Mouse (Mus musculus): ENCODE measurements around the gene Prodh2.

Prodh2 gene

GRCm38 (mm10) chr7:30549880-30550279, 56.5 kb downstream of the Prodh2 start:
- no peak for DNase-seq (ENCODE audit: low spot score)

DNA sequence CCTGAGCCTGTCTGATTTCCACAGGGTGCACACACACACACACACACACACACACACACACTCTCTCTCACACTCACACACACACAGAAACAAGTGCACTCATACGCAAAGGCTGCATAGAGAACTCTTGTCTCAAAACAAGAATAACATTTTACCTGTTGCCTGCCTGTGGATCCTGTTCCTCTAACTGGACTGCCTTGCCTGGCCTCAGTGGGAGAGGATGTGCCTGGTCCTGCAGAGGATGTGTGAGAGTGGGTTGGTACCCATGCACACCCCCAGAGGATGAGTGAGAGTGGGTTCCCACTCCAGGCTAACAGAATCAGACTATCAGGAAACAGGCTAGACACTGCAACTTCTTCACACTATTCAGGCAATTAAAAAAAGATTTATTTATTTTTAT, 57.2 kb downstream of the Prodh2 start:
- DNase-seq (ENCODE audit: low spot score) = no peak

DNA sequence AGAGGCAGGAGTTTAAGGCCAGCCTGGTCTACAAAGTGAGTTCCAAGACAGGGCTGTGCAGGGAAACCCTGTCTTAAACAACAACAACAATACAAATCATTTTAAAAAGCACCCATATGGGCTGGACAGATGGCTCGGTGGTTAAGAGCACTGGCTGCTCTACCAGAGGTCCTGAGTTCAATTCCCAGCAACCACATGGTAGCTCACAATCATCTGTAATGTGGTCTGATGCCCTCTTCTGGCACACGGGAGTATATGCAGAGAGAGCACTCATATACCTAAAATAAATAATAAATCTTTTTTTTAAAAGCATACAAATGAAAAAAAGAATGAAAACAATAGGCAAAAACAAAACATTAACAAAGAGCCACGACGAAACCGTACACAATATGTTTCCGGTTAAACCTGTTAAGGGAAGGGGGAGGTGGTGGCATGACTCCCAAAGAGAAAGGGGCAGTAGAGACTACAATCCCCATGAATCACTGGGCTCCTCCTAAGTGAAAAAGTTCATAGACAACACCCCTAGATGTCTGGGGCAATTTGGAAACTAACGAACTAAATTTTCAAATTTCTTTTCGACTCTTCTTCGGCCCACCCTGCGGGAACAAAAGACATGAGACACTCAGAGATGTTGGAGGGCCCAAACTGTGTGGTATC, 58.2 kb downstream of the Prodh2 start:
- DNase-seq (ENCODE audit: low spot score) = no peak

GRCm38 (mm10) chr7:30552102-30553020, 58.9 kb downstream of the Prodh2 start, which contains the start of the genes Hspb6 and Proser3:
Gene Hspb6 (plus strand): TSS chr7:30552178.
Gene Proser3 (minus strand): TSS chr7:30552299.
- peak; percentile 89 for DNase-seq (ENCODE audit: low spot score)

- DNase-seq (ENCODE audit: low spot score) = no peak
Observed at GRCm38 (mm10) chr7:30553021-30553589, 59.7 kb downstream of the Prodh2 start.

GRCm38 (mm10) chr7:30553810-30554584, 60.6 kb downstream of the Prodh2 start:
- no peak for DNase-seq (ENCODE audit: low spot score)

- DNase-seq (ENCODE audit: low spot score) = no peak
Observed at GRCm38 (mm10) chr7:30556894-30557536, 63.6 kb downstream of the Prodh2 start.

DNA sequence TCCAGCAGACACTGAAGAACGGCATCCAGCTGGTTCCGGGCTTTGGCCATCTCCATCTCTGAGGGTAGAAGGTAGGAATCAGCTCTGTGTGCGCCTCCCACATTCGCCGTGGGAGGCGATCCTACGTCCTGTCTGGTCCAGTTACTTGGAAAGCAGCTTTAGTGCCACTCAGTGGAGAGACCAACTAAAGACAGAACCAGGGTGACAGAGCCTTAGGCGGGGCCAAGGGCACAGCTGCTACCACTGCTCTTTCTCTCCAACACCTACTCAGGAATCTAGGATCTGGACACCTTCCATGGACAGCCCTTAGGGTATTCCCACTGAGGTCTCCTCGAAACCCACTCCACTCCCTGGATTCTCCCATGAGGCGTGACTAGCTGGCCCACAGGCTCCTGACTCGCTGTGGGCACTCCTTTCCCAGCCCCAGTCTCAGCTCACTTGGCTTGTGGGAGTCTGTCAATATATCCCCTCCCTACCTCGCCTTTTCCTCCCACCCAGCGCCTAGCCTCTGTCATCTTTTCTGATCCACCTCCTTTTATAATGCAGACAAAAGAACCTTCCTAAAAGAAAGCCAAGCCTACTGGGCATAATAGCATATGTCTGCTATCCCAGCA, 64.6 kb downstream of the Prodh2 start:
- no peak for DNase-seq (ENCODE audit: low spot score)

DNA sequence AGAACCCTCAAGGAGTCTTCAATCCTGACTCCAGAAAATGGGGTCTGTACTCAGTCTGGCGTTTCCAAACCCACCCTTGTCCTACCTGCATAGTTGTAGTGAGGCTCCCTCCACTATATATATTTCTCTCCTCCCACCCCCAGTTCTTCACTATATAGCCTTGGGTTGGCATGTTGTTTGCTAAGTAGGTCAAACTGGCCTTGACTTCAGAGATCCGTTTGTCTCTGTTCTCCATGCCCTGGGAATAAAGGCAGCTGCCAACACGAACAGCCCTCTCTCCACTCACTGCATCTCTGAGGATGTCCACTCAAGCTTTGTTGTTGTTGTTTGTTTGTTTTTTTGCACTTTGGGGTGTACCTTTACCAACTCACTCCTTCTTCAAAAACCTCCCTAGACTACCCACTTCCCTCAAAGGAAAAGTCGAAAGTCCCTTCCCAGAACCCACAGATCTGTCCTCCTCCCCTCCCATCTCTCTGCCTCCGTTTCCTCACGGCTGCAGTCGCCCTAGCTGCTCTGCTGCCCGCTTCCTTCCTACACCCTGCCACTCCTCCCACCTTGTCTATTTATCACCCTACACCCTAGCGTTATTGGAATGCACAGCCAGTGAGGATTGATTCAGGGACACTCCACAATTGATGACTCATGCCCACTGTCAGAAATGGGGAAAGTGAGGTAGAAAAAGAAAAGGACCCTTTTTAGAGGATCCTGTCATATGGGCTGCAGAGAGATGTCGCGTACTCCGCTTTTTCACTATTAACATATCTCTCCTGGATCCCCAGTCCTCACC, 65.4 kb downstream of the Prodh2 start:
- DNase-seq (ENCODE audit: low spot score) = no peak

DNA sequence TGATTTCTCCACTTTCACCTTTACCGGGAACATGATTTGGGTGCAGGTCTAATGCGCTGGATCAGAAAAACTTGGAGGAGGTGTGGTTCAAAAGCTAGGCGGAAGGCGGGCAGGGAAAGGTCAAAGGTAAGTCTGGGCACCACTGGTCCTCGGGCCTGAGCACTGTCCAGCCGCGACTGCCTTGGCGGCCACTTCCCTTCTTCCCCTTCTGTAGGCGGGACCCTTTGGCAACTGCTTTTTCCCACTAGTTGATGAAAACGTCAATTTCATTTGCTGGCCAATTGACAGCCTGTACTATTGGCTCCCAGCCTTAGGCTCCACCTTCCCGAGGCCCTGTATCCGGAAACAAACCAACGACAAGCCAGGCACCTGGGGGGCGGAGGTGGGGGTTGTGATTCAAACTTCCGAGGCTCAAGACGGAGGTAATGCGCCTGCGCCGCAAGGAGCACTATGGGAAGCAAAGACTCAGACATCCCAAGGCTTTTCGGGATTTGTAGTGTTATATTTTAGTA, 66.1 kb downstream of the Prodh2 start, which contains the start of gene Lin37:
TSS of gene Lin37 (minus strand) at position 396 of the 512 bp plus-strand sequence.
- DNase-seq (ENCODE audit: low spot score) = peak; percentile 72

DNA sequence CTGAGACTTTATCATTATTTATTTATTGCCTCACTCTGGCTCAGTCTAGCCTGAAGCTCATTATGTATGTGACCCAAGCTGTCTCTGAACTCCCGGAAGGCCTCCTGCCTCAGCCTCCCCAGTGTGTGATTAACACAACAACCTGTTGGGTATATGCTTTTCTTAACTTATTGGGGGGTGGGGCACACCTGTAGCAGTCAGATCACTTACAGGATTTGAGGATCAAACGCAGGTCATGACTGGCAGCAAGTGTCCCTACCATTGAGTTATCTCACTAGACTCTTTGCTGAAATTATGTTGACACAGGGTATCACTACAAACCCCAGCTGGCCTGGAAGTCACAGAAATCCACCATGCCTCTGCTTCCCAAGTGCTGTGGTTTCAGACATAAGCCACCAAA, 66.9 kb downstream of the Prodh2 start:
- no peak for DNase-seq (ENCODE audit: low spot score)

GRCm38 (mm10) chr7:30562526-30563116, 69.2 kb downstream of the Prodh2 start:
- peak; percentile 21 for DNase-seq (ENCODE audit: low spot score)

Measured in ovary, postnatal 10 days (tissue).